Mouse (Mus musculus): Measurements from ENCODE around the gene Notch2.

Notch2 gene

GRCm38 (mm10) chr3:98157073-98157472 is 143.7 kb downstream of the Notch2 start:
- DNase-seq (ENCODE audit: low read depth): peak; percentile 26

- peak; percentile 35 for DNase-seq (ENCODE audit: low read depth)
Measured at GRCm38 (mm10) chr3:98157585-98157984, 144.3 kb downstream of the Notch2 start.

- DNase-seq (ENCODE audit: low read depth): no peak
Measured at GRCm38 (mm10) chr3:98158646-98159045, 145.3 kb downstream of the Notch2 start.

- no peak for DNase-seq (ENCODE audit: low read depth)
Measured at GRCm38 (mm10) chr3:98159289-98159688, 146.0 kb downstream of the Notch2 start.

- DNase-seq (ENCODE audit: low read depth): no peak
Measured at GRCm38 (mm10) chr3:98160330-98160729, 147.0 kb downstream of the Notch2 start, which contains the start of gene Adam30. TSS of gene Adam30 (plus strand) at chr3:98160630.

GRCm38 (mm10) chr3:98178340-98178739 is 165.0 kb downstream of the Notch2 start:
- DNase-seq (ENCODE audit: low read depth): no peak

GRCm38 (mm10) chr3:98180805-98181204 is 167.5 kb downstream of the Notch2 start:
- peak; percentile 64 for DNase-seq (ENCODE audit: low read depth)

- no peak for DNase-seq (ENCODE audit: low read depth)
Measured at GRCm38 (mm10) chr3:98185163-98185714, 171.9 kb downstream of the Notch2 start.

- DNase-seq (ENCODE audit: low read depth): no peak
Measured at GRCm38 (mm10) chr3:98187777-98188176, 174.4 kb downstream of the Notch2 start.

- no peak for DNase-seq (ENCODE audit: low read depth)
Measured at GRCm38 (mm10) chr3:98197711-98198532, 184.6 kb downstream of the Notch2 start.

- DNase-seq (ENCODE audit: low read depth): peak; percentile 46
Measured at GRCm38 (mm10) chr3:98199747-98200146, 186.4 kb downstream of the Notch2 start.

All from 416B (cell line).